In genomic region chr17:12047032-12047431, GRCm38 (mm10) we compare ENCODE assay signal across 27 mouse cellular contexts.
DNase-seq lines count a peak whose midpoint lies in the region; ATAC-seq and TF ChIP-seq lines count a peak whose summit lies in the region.
"Had no signal": no experiment of that assay in that cellular context is flagged by ENCODE, and none has a peak within 500 bp of the region (broad histone marks: within the 10 kb centered on the region; RNA-seq: fewer than 3 reads in every experiment).

No protein-coding gene starts in this region.

- WGBS in forebrain, embryonic 11.5 days = 77% methylated on average over 7 of the region's 7 CpGs
- WGBS in forebrain, embryonic 14.5 days = 77% methylated on average over 7 of the region's 7 CpGs
- 74% methylated on average over 7 of the region's 7 CpGs for WGBS in limb, embryonic 15.5 days
- 73% methylated on average over 7 of the region's 7 CpGs for WGBS in limb, embryonic 10.5 days
- 72% methylated on average over 7 of the region's 7 CpGs for WGBS in kidney, embryonic 14.5 days

- no peak for TF ChIP-seq EP300 in ES-Bruce4 (IDR thresholded peaks at IDR 0.05; ENCODE audit: insufficient read depth, low read depth, low read length)

- ATAC-seq in forebrain, embryonic 11.5 days (replicated peaks; ENCODE audit: low FRiP score) = no peak
- no peak for ATAC-seq in forebrain, embryonic 14.5 days
- no peak for ATAC-seq in limb, embryonic 15.5 days (ENCODE audit: insufficient number of reproducible peaks, low FRiP score, low TSS enrichment, low read depth)
- ATAC-seq in kidney, embryonic 14.5 days (ENCODE audit: low FRiP score, low TSS enrichment) = no peak
- ATAC-seq: activated CD4-positive, CD25-positive, alpha-beta regulatory T cell, adult 4 months; forebrain, embryonic 13.5 days; forebrain, postnatal 0 days; hindbrain, postnatal 0 days; inflammation-experienced regulatory T-cells, adult 6 months had no signal

- no peaks in the 10 kb centered on the region for H3K9me3 ChIP-seq in forebrain, embryonic 11.5 days (ENCODE audit: control insufficient read depth, low read length)
- H3K9me3 ChIP-seq in forebrain, embryonic 14.5 days (replicated peaks; ENCODE audit: control insufficient read depth, low read length) = no peaks in the 10 kb centered on the region
- no peaks in the 10 kb centered on the region for H3K9me3 ChIP-seq in limb, embryonic 15.5 days
- H3K9me3 ChIP-seq in limb, embryonic 10.5 days (replicated peaks) = no peaks in the 10 kb centered on the region
- H3K9me3 ChIP-seq in ES-Bruce4 (replicated peaks; ENCODE audit: control insufficient read depth, insufficient read depth, low read length, poor library complexity, severe bottlenecking) = no peaks in the 10 kb centered on the region
- no peaks in the 10 kb centered on the region for H3K9me3 ChIP-seq in kidney, embryonic 14.5 days (ENCODE audit: control insufficient read depth, low read length)
- H3K9me3 ChIP-seq: embryonic facial prominence, embryonic 10.5 days; embryonic facial prominence, embryonic 13.5 days; forebrain, embryonic 13.5 days; heart, embryonic 13.5 days had no signal

- no peak overlapping the region for H3K4me3 ChIP-seq in forebrain, embryonic 11.5 days (ENCODE audit: low read depth, low read length)
- no peak overlapping the region for H3K4me3 ChIP-seq in forebrain, embryonic 14.5 days (ENCODE audit: low read depth, low read length)
- H3K4me3 ChIP-seq in limb, embryonic 15.5 days = no peak overlapping the region
- no peak overlapping the region for H3K4me3 ChIP-seq in limb, embryonic 10.5 days
- H3K4me3 ChIP-seq in ES-Bruce4 (ENCODE audit: low read depth, low read length) = no peak overlapping the region
- H3K4me3 ChIP-seq in kidney, embryonic 14.5 days (ENCODE audit: low read length) = no peak overlapping the region
- H3K4me3 ChIP-seq: embryonic facial prominence, embryonic 10.5 days; embryonic facial prominence, embryonic 13.5 days; erythroblast, embryonic 14.5 days; forebrain, embryonic 13.5 days; gastrocnemius, adult 2 months; heart, embryonic 13.5 days had no signal

- no peak for TF ChIP-seq POLR2A in ES-Bruce4 (IDR thresholded peaks at IDR 0.05; ENCODE audit: insufficient read depth, low read length)

- H3K9ac ChIP-seq in forebrain, embryonic 11.5 days (ENCODE audit: low read length) = no peak overlapping the region
- no peak overlapping the region for H3K9ac ChIP-seq in forebrain, embryonic 14.5 days (ENCODE audit: low read length)
- no peak overlapping the region for H3K9ac ChIP-seq in limb, embryonic 15.5 days
- H3K9ac ChIP-seq in ES-Bruce4 (ENCODE audit: low read depth, poor library complexity, severe bottlenecking) = no peak overlapping the region
- no peak overlapping the region for H3K9ac ChIP-seq in kidney, embryonic 14.5 days (ENCODE audit: low read depth, low read length)
- H3K9ac ChIP-seq: embryonic facial prominence, embryonic 13.5 days; forebrain, embryonic 13.5 days; forebrain, postnatal 0 days; heart, embryonic 13.5 days; hindbrain, embryonic 14.5 days had no signal

- DNase-seq in forebrain, embryonic 11.5 days (ENCODE audit: low spot score) = peak; percentile 38
- DNase-seq in forebrain, embryonic 14.5 days (ENCODE audit: low spot score) = no peak
- no peak for DNase-seq in limb, embryonic 10.5 days (ENCODE audit: low spot score)
- DNase-seq: adrenal gland, adult 8-10 months; adrenal gland, postnatal 25 days; cerebellum, adult 11-12 months; cerebellum, adult 8-10 months; cerebellum, postnatal 10 days; cerebellum, postnatal 36 days; forebrain, postnatal 0 days; gastrocnemius, adult 2 months; gastrocnemius, postnatal 14 days; heart, adult 18-20 months; heart, postnatal 14 days; heart, postnatal 4 days had no signal

- no peak overlapping the region for H3K27ac ChIP-seq in forebrain, embryonic 11.5 days (ENCODE audit: low read depth, low read length)
- H3K27ac ChIP-seq in forebrain, embryonic 14.5 days (ENCODE audit: low read depth, low read length) = no peak overlapping the region
- H3K27ac ChIP-seq in limb, embryonic 15.5 days = peak overlapping the region; percentile 67
- H3K27ac ChIP-seq in limb, embryonic 10.5 days = no peak overlapping the region
- H3K27ac ChIP-seq in ES-Bruce4 (ENCODE audit: insufficient read depth, low read length) = peak overlapping the region; percentile 76
- H3K27ac ChIP-seq in kidney, embryonic 14.5 days (ENCODE audit: low read depth, low read length) = no peak overlapping the region
- H3K27ac ChIP-seq: embryonic facial prominence, embryonic 10.5 days; embryonic facial prominence, embryonic 13.5 days; gastrocnemius, adult 2 months; heart, embryonic 13.5 days; hindbrain, embryonic 14.5 days; hindbrain, postnatal 0 days had no signal

- H3K36me3 ChIP-seq in forebrain, embryonic 11.5 days (ENCODE audit: control insufficient read depth, insufficient read depth, low read length) = no peaks in the 10 kb centered on the region
- H3K36me3 ChIP-seq in forebrain, embryonic 14.5 days (ENCODE audit: control insufficient read depth, insufficient read depth, low read length) = no peaks in the 10 kb centered on the region
- H3K36me3 ChIP-seq in limb, embryonic 15.5 days = no peaks in the 10 kb centered on the region
- H3K36me3 ChIP-seq in limb, embryonic 10.5 days = no peaks in the 10 kb centered on the region
- H3K36me3 ChIP-seq in ES-Bruce4 (ENCODE audit: control insufficient read depth, insufficient read depth, low read length, poor library complexity, severe bottlenecking) = no peaks in the 10 kb centered on the region
- H3K36me3 ChIP-seq in kidney, embryonic 14.5 days (ENCODE audit: control insufficient read depth, insufficient read depth, low read length) = no peaks in the 10 kb centered on the region
- H3K36me3 ChIP-seq: embryonic facial prominence, embryonic 10.5 days; embryonic facial prominence, embryonic 13.5 days; heart, embryonic 13.5 days had no signal

- H3K4me1 ChIP-seq in forebrain, embryonic 11.5 days (replicated peaks; ENCODE audit: control insufficient read depth, insufficient read depth, low read length) = peaks cover 2% of the 10 kb centered on the region; the same call in 1 of the 2 replicates
- H3K4me1 ChIP-seq in forebrain, embryonic 14.5 days (ENCODE audit: control insufficient read depth, insufficient read depth, low read length) = 0 out of 2 replicates have a peak, but pooled peaks cover 2% of the 10 kb centered on the region
- peaks cover 20% of the 10 kb centered on the region for H3K4me1 ChIP-seq in limb, embryonic 15.5 days
- H3K4me1 ChIP-seq in limb, embryonic 10.5 days = peaks cover 8% of the 10 kb centered on the region
- H3K4me1 ChIP-seq in ES-Bruce4 (ENCODE audit: control insufficient read depth, insufficient read depth, low read length) = peaks cover 1% of the 10 kb centered on the region
- H3K4me1 ChIP-seq in kidney, embryonic 14.5 days (ENCODE audit: control insufficient read depth, insufficient read depth, low read length) = 0 out of 2 replicates have a peak, but pooled peaks cover 8% of the 10 kb centered on the region

- H3K4me2 ChIP-seq in forebrain, embryonic 11.5 days (ENCODE audit: low read depth, low read length, severe bottlenecking) = no peak overlapping the region
- H3K4me2 ChIP-seq in forebrain, embryonic 14.5 days (ENCODE audit: low read length) = no peak overlapping the region
- H3K4me2 ChIP-seq in limb, embryonic 15.5 days = no peak overlapping the region
- H3K4me2 ChIP-seq in kidney, embryonic 14.5 days (replicated peaks; ENCODE audit: low read depth, low read length) = no peak overlapping the region
- H3K4me2 ChIP-seq: embryonic facial prominence, embryonic 13.5 days; forebrain, embryonic 13.5 days; heart, embryonic 13.5 days; hindbrain, embryonic 14.5 days had no signal

- no peaks in the 10 kb centered on the region for H3K27me3 ChIP-seq in forebrain, embryonic 11.5 days (ENCODE audit: control insufficient read depth, insufficient read depth, low read length)
- H3K27me3 ChIP-seq in forebrain, embryonic 14.5 days (replicated peaks; ENCODE audit: control insufficient read depth, insufficient read depth, low read length) = no peaks in the 10 kb centered on the region
- H3K27me3 ChIP-seq in limb, embryonic 15.5 days = no peaks in the 10 kb centered on the region
- H3K27me3 ChIP-seq in limb, embryonic 10.5 days (ENCODE audit: low read depth, poor library complexity, severe bottlenecking) = peaks cover 14% of the 10 kb centered on the region; the same call in 1 of the 2 replicates
- no peaks in the 10 kb centered on the region for H3K27me3 ChIP-seq in ES-Bruce4 (ENCODE audit: control insufficient read depth, insufficient read depth, low read length, poor library complexity, severe bottlenecking)
- no peaks in the 10 kb centered on the region for H3K27me3 ChIP-seq in kidney, embryonic 14.5 days (ENCODE audit: control insufficient read depth, insufficient read depth, low read length)
- H3K27me3 ChIP-seq: forebrain, embryonic 13.5 days had no signal

- TF ChIP-seq CTCF in ES-Bruce4 (IDR thresholded peaks at IDR 0.05; ENCODE audit: low read depth, low read length) = no peak

Comparison
In these comparisons a context has a peak if more than half of its experiments do, and no peak if none do; other contexts are left out.
1. H3K27ac ChIP-seq: peak in limb, embryonic 15.5 days (single experiment) and ES-Bruce4 (single experiment); none in forebrain, embryonic 11.5 days (single experiment), forebrain, embryonic 14.5 days (single experiment), limb, embryonic 10.5 days (single experiment) and kidney, embryonic 14.5 days (single experiment).